ENCODE assay signal across 30 mouse cellular contexts in the genomic region with DNA sequence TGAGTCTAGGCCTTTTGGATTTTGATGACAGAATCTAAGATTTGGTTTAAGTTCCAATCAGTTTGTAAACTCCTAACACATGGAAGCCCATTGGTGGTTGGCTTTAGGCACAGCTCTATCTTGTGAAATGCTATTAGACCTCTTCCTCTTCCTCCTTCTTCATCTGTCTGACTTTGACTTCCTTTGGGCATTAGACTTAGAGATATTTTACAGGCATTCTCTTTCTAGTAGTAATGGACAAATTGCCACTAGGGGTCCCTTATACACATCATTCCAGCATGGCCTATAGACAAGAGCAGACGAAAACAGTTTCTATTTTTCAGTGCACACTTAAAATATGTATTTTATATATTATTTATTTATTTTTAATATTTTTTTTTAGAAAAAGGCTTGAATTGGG.
DNase-seq lines count a peak whose midpoint lies in the region; ATAC-seq and TF ChIP-seq lines count a peak whose summit lies in the region.
"Had no signal": no experiment of that assay in that cellular context is flagged by ENCODE, and none has a peak within 500 bp of the region (broad histone marks: within the 10 kb centered on the region; RNA-seq: fewer than 3 reads in every experiment).

No protein-coding gene starts in this region.

- H3K4me2 ChIP-seq in kidney, postnatal 0 days (ENCODE audit: low read length), result no peak overlapping the region
- H3K4me2 ChIP-seq in kidney, embryonic 16.5 days (replicated peaks; ENCODE audit: low read depth, low read length), result no peak overlapping the region
- H3K4me2 ChIP-seq: forebrain, embryonic 12.5 days; heart, embryonic 13.5 days; hindbrain, embryonic 15.5 days; lung, embryonic 15.5 days; midbrain, embryonic 13.5 days had no signal

- no peak overlapping the region for H3K9ac ChIP-seq in kidney, postnatal 0 days (ENCODE audit: low read depth, low read length)
- H3K9ac ChIP-seq in kidney, embryonic 16.5 days (replicated peaks; ENCODE audit: low read length), result no peak overlapping the region
- H3K9ac ChIP-seq in MEL (ENCODE audit: control insufficient read depth, low read depth, low read length, poor library complexity, severe bottlenecking), result peak overlapping the region; percentile 80
- H3K9ac ChIP-seq: forebrain, embryonic 12.5 days; forebrain, postnatal 0 days; heart, embryonic 13.5 days; hindbrain, embryonic 15.5 days; liver, embryonic 14.5 days; lung, embryonic 15.5 days; midbrain, embryonic 13.5 days had no signal

- no peak overlapping the region for H3K27ac ChIP-seq in kidney, postnatal 0 days
- no peak overlapping the region for H3K27ac ChIP-seq in kidney, embryonic 16.5 days (ENCODE audit: low read length)
- peak overlapping the region; percentile 100 for H3K27ac ChIP-seq in MEL (ENCODE audit: control insufficient read depth, low read depth, low read length)
- H3K27ac ChIP-seq: forebrain, embryonic 12.5 days; heart, embryonic 13.5 days; hindbrain, embryonic 10.5 days; hindbrain, embryonic 15.5 days; liver, embryonic 14.5 days; lung, embryonic 15.5 days; midbrain, embryonic 13.5 days had no signal

- no peaks in the 10 kb centered on the region for H3K27me3 ChIP-seq in kidney, postnatal 0 days (ENCODE audit: insufficient read depth, low read length)
- no peaks in the 10 kb centered on the region for H3K27me3 ChIP-seq in kidney, embryonic 16.5 days (ENCODE audit: insufficient read depth, low read length)
- no peaks in the 10 kb centered on the region for H3K27me3 ChIP-seq in MEL (ENCODE audit: control insufficient read depth in 1 of 2, insufficient read depth in 2 of 2, low read length in 2 of 2)
- H3K27me3 ChIP-seq: forebrain, embryonic 12.5 days; heart, embryonic 13.5 days; hindbrain, embryonic 15.5 days; lung, embryonic 15.5 days; midbrain, embryonic 13.5 days had no signal

- peak; percentile 36; the same call in 1 of the 2 replicates for TF ChIP-seq CTCF in kidney, postnatal 0 days (IDR thresholded peaks at IDR 0.05; ENCODE audit: low read depth)
- peak in 1 of 3 experiments; percentile 47; a peak in 3 of 6 replicates for TF ChIP-seq CTCF in MEL (IDR thresholded peaks at IDR 0.05 in 2 of 3, conservative IDR thresholded peaks at IDR 0.05 in 1 of 3; ENCODE audit: control insufficient read depth in 1 of 3, insufficient read depth in 1 of 3, low read depth in 2 of 3, low read length in 3 of 3, poor library complexity in 1 of 3, severe bottlenecking in 1 of 3)

- H3K79me2 ChIP-seq in MEL (ENCODE audit: control insufficient read depth, insufficient read depth, low read length, poor library complexity), result no peaks in the 10 kb centered on the region; the same call in 1 of the 2 replicates

- no peaks in the 10 kb centered on the region for H3K9me3 ChIP-seq in kidney, postnatal 0 days (replicated peaks; ENCODE audit: low read length)
- no peaks in the 10 kb centered on the region for H3K9me3 ChIP-seq in kidney, embryonic 16.5 days (ENCODE audit: low read length)
- H3K9me3 ChIP-seq in MEL (replicated peaks; ENCODE audit: insufficient read depth, low read length), result no peaks in the 10 kb centered on the region
- H3K9me3 ChIP-seq: forebrain, embryonic 12.5 days; heart, embryonic 13.5 days; hindbrain, embryonic 10.5 days; hindbrain, embryonic 15.5 days; lung, embryonic 15.5 days; megakaryocyte, embryonic 14.5 days; midbrain, embryonic 13.5 days had no signal

- TF ChIP-seq RAD21 in MEL (IDR thresholded peaks at IDR 0.05; ENCODE audit: low read depth, low read length), result peak; percentile 18

- ATAC-seq in kidney, postnatal 0 days (replicated peaks; ENCODE audit: low FRiP score, low read depth), result no peak
- no peak for ATAC-seq in kidney, embryonic 16.5 days (ENCODE audit: low FRiP score, low TSS enrichment)
- 0 out of 2 replicates have a peak, but pooled peaks have one; percentile 20 for ATAC-seq in megakaryocyte, adult 5-6 weeks (ENCODE audit: poor library complexity, severe bottlenecking)
- ATAC-seq: forebrain, postnatal 0 days; inflammation-experienced regulatory T-cells, adult 6 months; midbrain, embryonic 13.5 days had no signal

- no peak for TF ChIP-seq POLR2A in MEL (IDR thresholded peaks at IDR 0.05; ENCODE audit: control insufficient read depth in 1 of 2, insufficient read depth in 1 of 2, low read depth in 1 of 2, low read length in 2 of 2, poor library complexity in 1 of 2)

- no peak; a peak in 1 of 4 replicates for TF ChIP-seq EP300 in MEL (IDR thresholded peaks at IDR 0.05; ENCODE audit: low read depth in 1 of 2, low read length in 2 of 2)

- H3K4me1 ChIP-seq in kidney, postnatal 0 days (replicated peaks; ENCODE audit: insufficient read depth, low read length), result no peaks in the 10 kb centered on the region
- H3K4me1 ChIP-seq in kidney, embryonic 16.5 days (ENCODE audit: insufficient read depth, low read length), result no peaks in the 10 kb centered on the region
- H3K4me1 ChIP-seq in MEL (ENCODE audit: control insufficient read depth in 1 of 2, insufficient read depth in 2 of 2, low read length in 2 of 2), result peaks cover 3 to 51% of the 10 kb centered on the region in 2 experiments
- H3K4me1 ChIP-seq: forebrain, embryonic 12.5 days; hindbrain, embryonic 15.5 days; lung, embryonic 15.5 days; midbrain, embryonic 13.5 days had no signal

- 86% methylated on average over 1 of the region's 1 CpGs for WGBS in kidney, postnatal 0 days
- 85% methylated on average over 1 of the region's 1 CpGs for WGBS in kidney, embryonic 16.5 days

- H3K4me3 ChIP-seq in kidney, postnatal 0 days (replicated peaks; ENCODE audit: low read depth, low read length), result no peak overlapping the region
- no peak overlapping the region for H3K4me3 ChIP-seq in kidney, embryonic 16.5 days (ENCODE audit: low read length)
- peak overlapping the region in 1 of 2 experiments; percentile 36; a peak in 3 of 4 replicates for H3K4me3 ChIP-seq in MEL (ENCODE audit: control insufficient read depth in 1 of 2, insufficient read depth in 1 of 2, low read depth in 2 of 2, low read length in 2 of 2)
- H3K4me3 ChIP-seq: forebrain, embryonic 12.5 days; heart, embryonic 13.5 days; hindbrain, embryonic 10.5 days; hindbrain, embryonic 15.5 days; lung, embryonic 15.5 days; megakaryocyte, embryonic 14.5 days; midbrain, embryonic 13.5 days had no signal

- no peak for DNase-seq in kidney, postnatal 0 days (ENCODE audit: low spot score)
- peak; percentile 28 for DNase-seq in 416B (ENCODE audit: low read depth)
- DNase-seq in MEL (ENCODE audit: low read depth, low spot score), result peak; percentile 75
- DNase-seq in testis, postnatal 14 days (ENCODE audit: low spot score), result no peak
- no peak for DNase-seq in right cerebral cortex, postnatal 36 days (ENCODE audit: low spot score in 2 of 2)
- DNase-seq: adrenal gland, postnatal 25 days; B cell, adult 2 months; cerebellum, adult 11-12 months; cerebellum, adult 9-11 months; forebrain, postnatal 0 days; gastrocnemius, postnatal 10 days; heart, adult 18-20 months; heart, postnatal 14 days; kidney, adult 11 months; kidney, postnatal 36 days; layer of hippocampus, postnatal 36 days; liver; retina, postnatal 1 day; right cerebral cortex, postnatal 25 days had no signal

- H3K36me3 ChIP-seq in kidney, postnatal 0 days (ENCODE audit: insufficient read depth, low read length), result no peaks in the 10 kb centered on the region
- no peaks in the 10 kb centered on the region for H3K36me3 ChIP-seq in kidney, embryonic 16.5 days (ENCODE audit: insufficient read depth, low read length)
- peaks cover 0 to 40% of the 10 kb centered on the region in 2 experiments; a peak in 2 of 4 replicates for H3K36me3 ChIP-seq in MEL (ENCODE audit: control insufficient read depth in 1 of 2, insufficient read depth in 2 of 2, low read length in 2 of 2)
- H3K36me3 ChIP-seq: forebrain, embryonic 12.5 days; heart, embryonic 13.5 days; hindbrain, embryonic 10.5 days; hindbrain, embryonic 15.5 days; lung, embryonic 15.5 days; midbrain, embryonic 13.5 days had no signal

TF ChIP-seq in MEL, 35 proteins besides CTCF, POLR2A, EP300 and RAD21:
- no peak for TF ChIP-seq TCF12 (IDR thresholded peaks at IDR 0.05; ENCODE audit: low read depth, low read length)
- peak; percentile 53; the same call in 1 of the 2 replicates for TF ChIP-seq TBP (IDR thresholded peaks at IDR 0.05; ENCODE audit: low read depth, low read length)
- TF ChIP-seq JUND (IDR thresholded peaks at IDR 0.05; ENCODE audit: low read depth, low read length), result no peak
- TF ChIP-seq BHLHE40 (IDR thresholded peaks at IDR 0.05; ENCODE audit: borderline replicate concordance, low read depth, low read length), result 0 out of 2 replicates have a peak, but pooled peaks have one; percentile 2
- TF ChIP-seq KAT2A (conservative IDR thresholded peaks at IDR 0.05; ENCODE audit: low read depth, low read length), result no peak
- no peak for TF ChIP-seq ZNF384 (IDR thresholded peaks at IDR 0.05; ENCODE audit: low read depth, low read length)
- TF ChIP-seq CHD2 (IDR thresholded peaks at IDR 0.05; ENCODE audit: low read length), result no peak
- TF ChIP-seq SMC3 (IDR thresholded peaks at IDR 0.05; ENCODE audit: low read depth, low read length), result 0 out of 2 replicates have a peak, but pooled peaks have one; percentile 17
- no peak for TF ChIP-seq POLR2AphosphoS2 (IDR thresholded peaks at IDR 0.05; ENCODE audit: low read length)
- no peak; the same call in 1 of the 2 replicates for TF ChIP-seq HCFC1 (IDR thresholded peaks at IDR 0.05; ENCODE audit: low read depth, low read length)
- 0 out of 2 replicates have a peak, but pooled peaks have one; percentile 2 for TF ChIP-seq RCOR1 (IDR thresholded peaks at IDR 0.05; ENCODE audit: low read depth, low read length)
- TF ChIP-seq ELF1 (IDR thresholded peaks at IDR 0.05; ENCODE audit: low read depth, low read length), result peak; percentile 29
- no peak for TF ChIP-seq MYB (IDR thresholded peaks at IDR 0.05; ENCODE audit: low read depth, low read length)
- TF ChIP-seq MAX (IDR thresholded peaks at IDR 0.05; ENCODE audit: low read length), result peak; percentile 55; the same call in 1 of the 2 replicates
- no peak for TF ChIP-seq GABPA (IDR thresholded peaks at IDR 0.05; ENCODE audit: low read depth, low read length)
- no peak for TF ChIP-seq NELFE (IDR thresholded peaks at IDR 0.05; ENCODE audit: low read depth, low read length)
- 0 out of 2 replicates have a peak, but pooled peaks have one; percentile 28 for TF ChIP-seq SIN3A (IDR thresholded peaks at IDR 0.05; ENCODE audit: low read length)
- TF ChIP-seq USF2 (IDR thresholded peaks at IDR 0.05; ENCODE audit: borderline replicate concordance in 1 of 2, insufficient read depth in 1 of 2, low read depth in 1 of 2, low read length in 2 of 2), result no peak
- TF ChIP-seq MXI1 (IDR thresholded peaks at IDR 0.05; ENCODE audit: low read depth, low read length), result peak; percentile 44; the same call in 1 of the 2 replicates

Comparison
In these comparisons a context has a peak if more than half of its experiments do, and no peak if none do; other contexts are left out.
1. DNase-seq: peak in 416B (single experiment) and MEL (single experiment); none in kidney, postnatal 0 days (single experiment), testis, postnatal 14 days (single experiment) and right cerebral cortex, postnatal 36 days (0 of 2).